Mouse (Mus musculus) G1E (cell line): Measurements from ENCODE around the gene Hyou1.

Experiments used
- CTCF ChIP-seq: IDR thresholded peaks from 2 replicates; pipeline ENCODE4 v1.5.1; 2012; ENCODE audit warnings: low read depth, low read length, inconsistent platforms, mixed read lengths
- POLR2AphosphoS5 ChIP-seq: IDR thresholded peaks from 2 replicates; pipeline ENCODE4 v1.6.1; 2012; ENCODE audit warnings: low read depth, low read length, inconsistent platforms; ENCODE audit not compliant: insufficient replicate concordance

GRCm38 (mm10) chr9:44412781-44413180 is 33.5 kb downstream of the Hyou1 start:
- TF ChIP-seq CTCF: no peak
- no peak for TF ChIP-seq POLR2AphosphoS5
